Mouse (Mus musculus) fat pad, adult 2 months (tissue): ENCODE data around the gene Fut2.
"Not testable (repeated sequence)": the region's sequence is repeated elsewhere in the genome, so short reads cannot be mapped to it uniquely, and the experiment has no call there.

Experiments
- DNase-seq: peaks from one replicate; pipeline ENCODE4 v3.0.0-alpha.2; 2011; ENCODE audit warnings: low read depth, low spot score; ENCODE audit errors: extremely low read depth

The Fut2 gene

GRCm38 (mm10) chr7:45677627-45678295 lies 11.6 kb upstream of the Fut2 start:
- DNase-seq: no peak

- no peak for DNase-seq
Observed at GRCm38 (mm10) chr7:45668921-45669320, 2.7 kb upstream of the Fut2 start.

GRCm38 (mm10) chr7:45667761-45668160 lies 1.6 kb upstream of the Fut2 start:
- no peak for DNase-seq

- DNase-seq: no peak
Observed at GRCm38 (mm10) chr7:45665303-45666138, 673 bp downstream of the Fut2 start.

GRCm38 (mm10) chr7:45661702-45662101 lies 4.5 kb downstream of the Fut2 start:
- DNase-seq: not testable (repeated sequence)

- no peak for DNase-seq
Observed at GRCm38 (mm10) chr7:45660746-45661478, 5.3 kb downstream of the Fut2 start.

- no peak for DNase-seq
Observed at GRCm38 (mm10) chr7:45654424-45655047, 11.7 kb downstream of the Fut2 start.

- DNase-seq: not testable (repeated sequence)
Observed at GRCm38 (mm10) chr7:45650484-45650883, 15.7 kb downstream of the Fut2 start.

- DNase-seq: no peak
Observed at GRCm38 (mm10) chr7:45649351-45649750, 16.8 kb downstream of the Fut2 start.

GRCm38 (mm10) chr7:45646671-45647070 lies 19.5 kb downstream of the Fut2 start:
- no peak for DNase-seq

- DNase-seq: no peak
Observed at GRCm38 (mm10) chr7:45645591-45645971, 20.6 kb downstream of the Fut2 start.

GRCm38 (mm10) chr7:45644872-45645590 lies 21.2 kb downstream of the Fut2 start:
- DNase-seq: no peak

- DNase-seq: no peak
Observed at GRCm38 (mm10) chr7:45644183-45644582, 22.0 kb downstream of the Fut2 start.

- DNase-seq: peak; percentile 95
Observed at GRCm38 (mm10) chr7:45643441-45644178, 22.6 kb downstream of the Fut2 start.

GRCm38 (mm10) chr7:45642503-45643255 lies 23.5 kb downstream of the Fut2 start:
- no peak for DNase-seq

GRCm38 (mm10) chr7:45642083-45642482 lies 24.1 kb downstream of the Fut2 start:
- no peak for DNase-seq

- DNase-seq: no peak
Observed at GRCm38 (mm10) chr7:45641391-45642040, 24.7 kb downstream of the Fut2 start.

GRCm38 (mm10) chr7:45640191-45640957 lies 25.8 kb downstream of the Fut2 start:
- no peak for DNase-seq
